Mouse (Mus musculus): ENCODE data around the gene Crhr1. TPM values are rescaled to one million over a fixed set of nuclear protein-coding genes. Genes with fewer than 3 reads are reported as not detected.

Crhr1 gene
- total and polyA plus RNA-seq, 3 experiments = not detected

- no peak for DNase-seq (ENCODE audit: low read depth, low spot score)
- Histone ChIP-seq H3K36me3 (ENCODE audit: control insufficient read depth in 1 of 2, insufficient read depth in 2 of 2, low read length in 2 of 2) (no peaks in the 10 kb centered on the region), H3K9ac (ENCODE audit: control insufficient read depth, low read depth, low read length, poor library complexity, severe bottlenecking) (no peak overlapping the region), H3K4me3 (ENCODE audit: control insufficient read depth in 1 of 2, insufficient read depth in 1 of 2, low read depth in 2 of 2, low read length in 2 of 2) (no peak overlapping the region), H3K27me3 (ENCODE audit: control insufficient read depth in 1 of 2, insufficient read depth in 2 of 2, low read length in 2 of 2) (0 out of 4 replicates have a peak, but pooled peaks cover 0 to 2% of the 10 kb centered on the region in 2 experiments), H3K4me1 (ENCODE audit: control insufficient read depth in 1 of 2, insufficient read depth in 2 of 2, low read length in 2 of 2) (no peaks in the 10 kb centered on the region), H3K9me3 (replicated peaks; ENCODE audit: insufficient read depth, low read length) (no peaks in the 10 kb centered on the region), H3K27ac (ENCODE audit: control insufficient read depth, low read depth, low read length) (no peak overlapping the region), H3K79me2 (ENCODE audit: control insufficient read depth, insufficient read depth, low read length, poor library complexity) (no peaks in the 10 kb centered on the region)
- TF ChIP-seq CHD1 (IDR thresholded peaks at IDR 0.05; ENCODE audit: low read depth, low read length) (no peak), ELF1 (IDR thresholded peaks at IDR 0.05; ENCODE audit: low read depth, low read length) (no peak), TBP (IDR thresholded peaks at IDR 0.05; ENCODE audit: low read depth, low read length) (no peak), POLR2AphosphoS2 (IDR thresholded peaks at IDR 0.05; ENCODE audit: low read length) (no peak), RCOR1 (IDR thresholded peaks at IDR 0.05; ENCODE audit: low read depth, low read length) (no peak), MAZ (IDR thresholded peaks at IDR 0.05; ENCODE audit: low read depth, low read length) (no peak), MYB (IDR thresholded peaks at IDR 0.05; ENCODE audit: low read depth, low read length) (no peak), GATA1 (IDR thresholded peaks at IDR 0.05; ENCODE audit: low read depth, low read length) (no peak), MAX (IDR thresholded peaks at IDR 0.05; ENCODE audit: low read length) (no peak), SMC3 (IDR thresholded peaks at IDR 0.05; ENCODE audit: low read depth, low read length) (no peak), MEF2A (IDR thresholded peaks at IDR 0.05; ENCODE audit: extremely low read depth, insufficient replicate concordance, low read depth, low read length, poor library complexity, severe bottlenecking) (no peak)
Measured at GRCm38 (mm10) chr11:104118356-104118755, 14.3 kb upstream of the Crhr1 start.

- H3K9me3 ChIP-seq (replicated peaks; ENCODE audit: insufficient read depth, low read length) = no peaks in the 10 kb centered on the region
- H3K4me3 ChIP-seq (ENCODE audit: control insufficient read depth in 1 of 2, insufficient read depth in 1 of 2, low read depth in 2 of 2, low read length in 2 of 2) = no peak overlapping the region
- no peaks in the 10 kb centered on the region for H3K4me1 ChIP-seq (ENCODE audit: control insufficient read depth in 1 of 2, insufficient read depth in 2 of 2, low read length in 2 of 2)
- no peaks in the 10 kb centered on the region for H3K36me3 ChIP-seq (ENCODE audit: control insufficient read depth in 1 of 2, insufficient read depth in 2 of 2, low read length in 2 of 2)
- no peak for TF ChIP-seq MAX (IDR thresholded peaks at IDR 0.05; ENCODE audit: low read length)
- no peak for TF ChIP-seq RAD21 (IDR thresholded peaks at IDR 0.05; ENCODE audit: low read depth, low read length)
- no peak for TF ChIP-seq NELFE (IDR thresholded peaks at IDR 0.05; ENCODE audit: low read depth, low read length)
- TF ChIP-seq HCFC1 (IDR thresholded peaks at IDR 0.05; ENCODE audit: low read depth, low read length) = no peak
- TF ChIP-seq CHD1 (IDR thresholded peaks at IDR 0.05; ENCODE audit: low read depth, low read length) = no peak
- TF ChIP-seq UBTF (IDR thresholded peaks at IDR 0.05; ENCODE audit: borderline replicate concordance, insufficient read depth, low read depth, low read length) = no peak
- TF ChIP-seq USF1 (IDR thresholded peaks at IDR 0.05; ENCODE audit: low read depth, low read length) = no peak
- TF ChIP-seq ETS1 (IDR thresholded peaks at IDR 0.05; ENCODE audit: low read depth, low read length) = no peak
- TF ChIP-seq EP300 (IDR thresholded peaks at IDR 0.05; ENCODE audit: low read depth in 1 of 2, low read length in 2 of 2) = no peak
- no peak for TF ChIP-seq SMC3 (IDR thresholded peaks at IDR 0.05; ENCODE audit: low read depth, low read length)
- no peak for TF ChIP-seq ZKSCAN1 (IDR thresholded peaks at IDR 0.05; ENCODE audit: low read depth, low read length)
- TF ChIP-seq POLR2AphosphoS5 (IDR thresholded peaks at IDR 0.05; ENCODE audit: borderline replicate concordance, low read depth, low read length) = no peak
- no peak for DNase-seq (ENCODE audit: low read depth, low spot score)
- no peak overlapping the region for H3K27ac ChIP-seq (ENCODE audit: control insufficient read depth, low read depth, low read length)
- no peaks in the 10 kb centered on the region for H3K79me2 ChIP-seq (ENCODE audit: control insufficient read depth, insufficient read depth, low read length, poor library complexity)
- H3K27me3 ChIP-seq (ENCODE audit: control insufficient read depth in 1 of 2, insufficient read depth in 2 of 2, low read length in 2 of 2) = peaks cover 0 to 2% of the 10 kb centered on the region in 2 experiments; a peak in 1 of 4 replicates
- H3K9ac ChIP-seq (ENCODE audit: control insufficient read depth, low read depth, low read length, poor library complexity, severe bottlenecking) = no peak overlapping the region
Measured at GRCm38 (mm10) chr11:104122966-104123365, 9.7 kb upstream of the Crhr1 start.

All from MEL (cell line).